Mouse (Mus musculus): ENCODE measurements around the gene Rnf34.

Rnf34 gene

GRCm38 (mm10) chr5:122899777-122900557 lies 50.1 kb downstream of the Rnf34 start:
- peak; percentile 91 for DNase-seq (ENCODE audit: low spot score)

GRCm38 (mm10) chr5:122900558-122901171 lies 50.8 kb downstream of the Rnf34 start:
- DNase-seq (ENCODE audit: low spot score), result no peak

GRCm38 (mm10) chr5:122901179-122901578 lies 51.3 kb downstream of the Rnf34 start:
- DNase-seq (ENCODE audit: low spot score), result no peak

GRCm38 (mm10) chr5:122901666-122902065 lies 51.8 kb downstream of the Rnf34 start:
- DNase-seq (ENCODE audit: low spot score), result no peak

GRCm38 (mm10) chr5:122902228-122902627 lies 52.4 kb downstream of the Rnf34 start:
- no peak for DNase-seq (ENCODE audit: low spot score)

GRCm38 (mm10) chr5:122903165-122903564 lies 53.3 kb downstream of the Rnf34 start:
- no peak for DNase-seq (ENCODE audit: low spot score)

- DNase-seq (ENCODE audit: low spot score), result no peak
These were observed 57.3 kb downstream of the Rnf34 start for GRCm38 (mm10) chr5:122907182-122907581.

- no peak for DNase-seq (ENCODE audit: low spot score)
These were observed 58.2 kb downstream of the Rnf34 start for GRCm38 (mm10) chr5:122908001-122908400.

GRCm38 (mm10) chr5:122909481-122909880 lies 59.6 kb downstream of the Rnf34 start:
- no peak for DNase-seq (ENCODE audit: low spot score)

- no peak for DNase-seq (ENCODE audit: low spot score)
These were observed 63.0 kb downstream of the Rnf34 start for GRCm38 (mm10) chr5:122912863-122913262.

GRCm38 (mm10) chr5:122916147-122916546 lies 66.3 kb downstream of the Rnf34 start:
- no peak for DNase-seq (ENCODE audit: low spot score)

- no peak for DNase-seq (ENCODE audit: low spot score)
These were observed 68.3 kb downstream of the Rnf34 start for GRCm38 (mm10) chr5:122917982-122918711.

- no peak for DNase-seq (ENCODE audit: low spot score)
These were observed 70.7 kb downstream of the Rnf34 start for GRCm38 (mm10) chr5:122920557-122920956.
